Mouse (Mus musculus) large intestine, adult 2 months (tissue): ENCODE data around the gene 2610528J11Rik. TPM values are rescaled to one million over a fixed set of nuclear protein-coding genes. Genes with fewer than 3 reads are reported as not detected.

Source experiments
- polyA plus RNA-seq: library from polyadenylated mRNA; depleted of rRNA; stranded (reverse); fragments of >200 nt; gene quantifications from 2 replicates; pipeline ENCODE4 v1.2.3, GENCODE M21; 2012; rRNA removed

2610528J11Rik gene
- polyA plus RNA-seq, 1 experiment: 93.0 TPM

Other genes starting within 250 kb of the 2610528J11Rik start
- 86.5 and 143 TPM in 2 replicates for gene Ptprf, start 235.6 kb upstream of the 2610528J11Rik start, polyA plus RNA-seq
- 22.5 and 28.0 TPM in 2 replicates for gene Szt2, start 117.7 kb upstream of the 2610528J11Rik start, polyA plus RNA-seq
- 44.9 and 48.6 TPM in 2 replicates for gene Med8, start 117.7 kb upstream of the 2610528J11Rik start, polyA plus RNA-seq
- 380 and 399 TPM in 2 replicates for gene Elovl1, start 98.9 kb upstream of the 2610528J11Rik start, polyA plus RNA-seq
- 70.4 and 90.0 TPM in 2 replicates for gene Cdc20, start 89.6 kb upstream of the 2610528J11Rik start, polyA plus RNA-seq
- 0.02 and 0.08 TPM in 2 replicates for gene Mpl, start 69.5 kb upstream of the 2610528J11Rik start, polyA plus RNA-seq
- 7.9 and 11.3 TPM in 2 replicates for gene Tie1, start 36.9 kb upstream of the 2610528J11Rik start, polyA plus RNA-seq
- gene Tmem125, start 17.0 kb downstream of the 2610528J11Rik start, polyA plus RNA-seq: 47.8 and 53.0 TPM in 2 replicates
- gene Cfap57, start 93.8 kb downstream of the 2610528J11Rik start, polyA plus RNA-seq: 0.03 and 0.26 TPM in 2 replicates
- gene Ebna1bp2, start 93.8 kb downstream of the 2610528J11Rik start, polyA plus RNA-seq: 22.8 and 24.3 TPM in 2 replicates
- gene Olfr62, start 132.0 kb downstream of the 2610528J11Rik start, polyA plus RNA-seq: not detected in 2 replicates
- 0.26 TPM in 1 of 2 replicates, not detected in the other for gene Olfr1342, start 165.8 kb downstream of the 2610528J11Rik start, polyA plus RNA-seq
- gene Olfr1341, start 176.5 kb downstream of the 2610528J11Rik start, polyA plus RNA-seq: not detected in 2 replicates
- not detected in 2 replicates for gene Olfr1340, start 193.1 kb downstream of the 2610528J11Rik start, polyA plus RNA-seq
- gene Olfr1339, start 205.2 kb downstream of the 2610528J11Rik start, polyA plus RNA-seq: not detected in 2 replicates
- not detected in 2 replicates for gene Olfr1338, start 231.7 kb downstream of the 2610528J11Rik start, polyA plus RNA-seq